Mouse (Mus musculus) gastrocnemius, adult 2 months (tissue): ENCODE measurements around the gene Hmga2. TPM values are rescaled to one million over a fixed set of nuclear protein-coding genes. Genes with fewer than 3 reads are reported as not detected.
"Not testable (repeated sequence)": the region's sequence is repeated elsewhere in the genome, so short reads cannot be mapped to it uniquely, and the experiment has no call there.

ENCODE experiments used
- DNase-seq: peaks from one replicate; pipeline ENCODE4 v3.0.0; 2022
- H3K27ac ChIP-seq: fragments of 200-600 bp; 2 replicates; pipeline ENCODE4 v1.8.1; 2022; ENCODE audit warnings: mild to moderate bottlenecking
- H3K4me3 ChIP-seq: fragments of 200-600 bp; 2 replicates; pipeline ENCODE4 v1.8.1; 2022; ENCODE audit warnings: mild to moderate bottlenecking, moderate library complexity
- CTCF ChIP-seq: fragments of 200-600 bp; IDR thresholded peaks from 2 replicates; pipeline ENCODE4 v1.8.1; 2022; ENCODE audit warnings: antibody characterized with exemption, mild to moderate bottlenecking, moderate library complexity
- intact Hi-C: fragments of 180-260 bp; cut with DNase I; formaldehyde crosslinking; loops from one replicate; pipeline ENCODE4 v1.15.1; 2025
- total RNA-seq, 2 experiments: library from RNA; stranded (reverse); gene quantifications; 2 replicates each; pipeline ENCODE4 v1.2.3; 2021

The Hmga2 gene
- total RNA-seq, 2 experiments from 2014 or later, result 0.10 TPM; not detected in 1

- intact Hi-C loops, result no loop called here
Measured at GRCm38 (mm10) chr10:120375438-120375837, 100.8 kb downstream of the Hmga2 start.

DNA sequence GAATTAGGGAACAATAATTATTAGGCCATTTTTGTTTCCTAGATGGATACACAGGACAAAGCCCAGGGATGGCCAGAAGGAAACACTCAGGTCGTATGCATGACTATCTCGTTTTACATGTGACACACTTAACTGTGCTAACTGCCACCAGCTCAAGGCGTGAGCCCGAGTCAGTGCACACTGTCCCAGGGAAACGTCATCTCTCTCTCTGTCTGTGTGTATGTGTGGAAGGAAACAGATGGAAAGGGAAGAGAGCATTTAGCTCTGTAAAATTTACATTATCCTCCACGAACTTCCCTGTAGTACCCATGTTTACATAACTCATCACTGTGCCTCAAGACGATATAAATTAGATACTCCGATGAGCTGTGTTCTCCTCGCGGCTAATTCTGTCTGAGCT is 105.1 kb downstream of the Hmga2 start:
- no peak for DNase-seq
- intact Hi-C loops, result no loop called here
- TF ChIP-seq CTCF, result no peak

More at GRCm38 (mm10) chr10:120375438-120375837, 100.8 kb downstream of the Hmga2 start:
- DNase-seq, result no peak
- no peak overlapping the region for H3K27ac ChIP-seq
- TF ChIP-seq CTCF, result no peak
- no peak overlapping the region for H3K4me3 ChIP-seq

GRCm38 (mm10) chr10:120369187-120369805 is 107.0 kb downstream of the Hmga2 start:
- intact Hi-C loops, result no loop called here
- no peak for TF ChIP-seq CTCF
- no peak for DNase-seq
- Histone ChIP-seq H3K4me3 (no peak overlapping the region), H3K27ac (no peak overlapping the region)

More for the DNA sequence above, 105.1 kb downstream of the Hmga2 start:
- no peak overlapping the region for H3K4me3 ChIP-seq
- H3K27ac ChIP-seq, result no peak overlapping the region

GRCm38 (mm10) chr10:120366173-120366592 is 110.1 kb downstream of the Hmga2 start:
- H3K27ac ChIP-seq, intact Hi-C loops, DNase-seq: not testable (repeated sequence)
- peak overlapping the region; percentile 61 for H3K4me3 ChIP-seq

- TF ChIP-seq CTCF, result no peak
- Histone ChIP-seq H3K4me3 (peak overlapping the region; percentile 61), H3K27ac (no peak overlapping the region)
- DNase-seq, result no peak
- intact Hi-C loops, result no loop called here
Measured at GRCm38 (mm10) chr10:120365380-120366172, 110.7 kb downstream of the Hmga2 start.

GRCm38 (mm10) chr10:120363983-120364582 is 112.2 kb downstream of the Hmga2 start:
- Histone ChIP-seq H3K4me3 (no peak overlapping the region), H3K27ac (no peak overlapping the region)
- no peak for TF ChIP-seq CTCF
- no peak for DNase-seq
- intact Hi-C loops, result no loop called here

- H3K27ac ChIP-seq, DNase-seq, intact Hi-C loops, H3K4me3 ChIP-seq: not testable (repeated sequence)
Measured at GRCm38 (mm10) chr10:120363298-120363982, 112.8 kb downstream of the Hmga2 start.

- H3K27ac ChIP-seq, result no peak overlapping the region
- no peak overlapping the region for H3K4me3 ChIP-seq
- intact Hi-C loops, result no loop called here
- no peak for TF ChIP-seq CTCF
- DNase-seq, result no peak
Measured at GRCm38 (mm10) chr10:120354523-120355030, 121.7 kb downstream of the Hmga2 start.

GRCm38 (mm10) chr10:120345325-120345724 is 130.9 kb downstream of the Hmga2 start:
- Histone ChIP-seq H3K4me3 (no peak overlapping the region), H3K27ac (no peak overlapping the region)
- no peak for DNase-seq
- intact Hi-C loops, result no loop called here
- TF ChIP-seq CTCF, result no peak

GRCm38 (mm10) chr10:120344558-120345318 is 131.5 kb downstream of the Hmga2 start:
- intact Hi-C loops, result no loop called here
- no peak overlapping the region for H3K27ac ChIP-seq

GRCm38 (mm10) chr10:120339906-120340305 is 136.4 kb downstream of the Hmga2 start:
- H3K27ac ChIP-seq, H3K4me3 ChIP-seq, intact Hi-C loops, DNase-seq: not testable (repeated sequence)

More at GRCm38 (mm10) chr10:120344558-120345318, 131.5 kb downstream of the Hmga2 start:
- no peak for DNase-seq
- no peak for TF ChIP-seq CTCF
- H3K4me3 ChIP-seq, result no peak overlapping the region

GRCm38 (mm10) chr10:120339324-120339723 is 136.9 kb downstream of the Hmga2 start:
- Histone ChIP-seq H3K4me3 (no peak overlapping the region), H3K27ac (no peak overlapping the region)
- no peak for DNase-seq
- TF ChIP-seq CTCF, result no peak
- intact Hi-C loops, result no loop called here
